Mouse (Mus musculus): ENCODE measurements around the gene Gm5798.
"Not testable (repeated sequence)": the region's sequence is repeated elsewhere in the genome, so short reads cannot be mapped to it uniquely, and the experiment has no call there.

The Gm5798 gene

DNA sequence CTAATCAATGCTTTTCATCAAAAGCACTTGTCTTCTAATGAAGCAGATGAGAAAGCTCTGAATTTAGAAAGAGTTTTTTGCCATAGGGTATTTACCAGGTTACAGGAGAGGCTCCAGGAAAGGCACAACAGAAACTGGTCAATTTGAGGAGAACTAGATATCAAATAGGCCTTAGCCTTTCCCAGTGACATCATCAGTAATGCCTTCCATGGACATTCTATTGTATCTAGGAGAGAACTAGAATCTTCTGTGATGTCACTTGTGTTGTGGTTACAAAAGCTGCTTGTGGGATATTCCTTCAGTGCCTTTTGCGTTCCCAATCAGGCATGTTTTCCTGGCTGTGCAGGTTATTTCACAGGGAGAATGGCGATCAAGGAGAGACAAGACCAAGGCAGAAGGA is at the start of gene Gm5798:
Gm5798 (plus strand) TSS at position 301 of the 400 bp plus-strand sequence.
- not testable (repeated sequence) for DNase-seq

DNA sequence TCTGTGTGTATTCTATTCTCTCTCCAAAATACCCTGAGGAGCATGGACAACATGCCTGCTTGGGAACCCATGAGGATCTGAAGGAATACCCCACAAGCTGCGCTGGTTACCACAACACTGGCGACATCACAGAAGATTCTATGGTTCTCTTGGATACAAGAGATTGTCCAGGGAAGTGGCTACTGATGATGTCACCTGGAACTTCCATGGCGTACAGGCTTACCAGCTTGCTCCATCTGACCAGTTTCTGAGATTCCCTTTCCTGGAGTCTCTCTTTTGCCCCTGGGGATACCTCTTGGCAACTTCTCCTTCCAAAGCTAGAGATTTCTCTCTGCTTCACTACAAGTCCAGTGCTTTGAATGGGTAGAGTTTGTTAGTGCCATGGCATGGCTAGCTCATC is 37.9 kb downstream of the Gm5798 start, which contains the start of gene Gm7945:
Gm7945 (minus strand) TSS at position 101 of the 400 bp plus-strand sequence.
- not testable (repeated sequence) for DNase-seq
